8 mouse cellular contexts compared by ENCODE assay signal in the genomic region with DNA sequence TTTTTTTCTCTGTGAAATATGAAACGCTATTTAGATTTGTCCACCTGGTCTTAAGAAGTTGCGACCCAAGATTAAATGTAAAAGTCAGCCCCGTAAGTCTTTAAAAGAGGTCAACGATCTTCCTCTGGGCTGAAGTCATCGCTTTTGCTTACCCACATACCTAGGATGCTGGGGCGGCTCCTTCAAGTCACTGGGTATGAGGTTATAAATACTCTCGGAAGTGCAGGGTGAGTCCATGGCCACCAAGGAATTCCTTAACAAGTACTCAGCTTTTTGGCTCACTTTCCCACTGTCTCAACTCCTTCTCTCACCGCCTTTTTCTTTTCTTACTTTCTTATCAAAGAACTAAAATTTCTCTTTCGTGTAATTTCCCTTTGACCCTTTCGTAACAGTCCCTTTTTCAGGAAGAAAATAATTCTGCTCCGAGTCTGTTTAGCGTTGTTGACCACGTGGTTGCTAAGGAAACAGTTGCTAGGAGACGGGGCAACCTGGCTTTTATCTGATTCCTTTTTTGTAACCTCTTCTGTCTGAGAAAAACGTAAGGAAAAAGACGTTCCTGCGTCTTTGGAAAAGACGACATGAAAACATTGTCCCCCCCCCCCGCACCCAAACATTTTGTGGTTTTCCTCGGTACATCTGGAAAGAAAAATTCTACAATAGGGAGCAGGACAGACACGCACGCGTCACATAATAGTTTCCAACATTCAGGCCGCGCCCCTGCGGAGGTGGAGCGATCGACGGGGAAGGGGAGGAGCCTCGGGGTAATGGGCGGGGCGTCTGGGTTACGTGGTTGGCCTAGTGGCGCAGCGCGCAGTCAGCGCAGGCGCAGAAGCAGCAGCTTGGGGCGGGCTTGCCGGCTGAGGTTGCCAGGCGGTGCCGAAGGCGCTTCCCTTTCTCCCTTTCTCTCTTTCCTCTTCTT. TPM values are rescaled to one million over a fixed set of nuclear protein-coding genes. Genes with fewer than 3 reads are reported as not detected.
A peak's percentile ranks its signal among the peaks of the same experiment; 100 is the strongest.
DNase-seq lines count a peak whose midpoint lies in the region; ATAC-seq lines count a peak whose summit lies in the region.

A gene (minus strand): TSS at position 454 of the 919 bp plus-strand sequence.
A gene (plus strand): TSS at position 813 of the 919 bp plus-strand sequence.

- peak; percentile 99 for ATAC-seq in hindbrain, embryonic 11.5 days (ENCODE audit: low FRiP score)

- no peaks in the 10 kb centered on the region for H3K9me3 ChIP-seq in hindbrain, embryonic 11.5 days (ENCODE audit: control insufficient read depth, low read length)

- WGBS in hindbrain, embryonic 11.5 days: 4% methylated on average over 43 of the region's 43 CpGs

- DNase-seq in Muller cell, postnatal 12 days (ENCODE audit: inconsistent ontology term): peak; percentile 99
- peak; percentile 97 for DNase-seq in cerebellum, adult 9-11 months
- peak; percentile 94 to 98 for DNase-seq in frontal cortex, adult 2 months (ENCODE audit: extremely low spot score in 1 of 2, low spot score in 1 of 2)
- DNase-seq in hindbrain, embryonic 11.5 days (ENCODE audit: low spot score): peak; percentile 99
- DNase-seq in layer of hippocampus, postnatal 10 days (ENCODE audit: low spot score in 2 of 2): peak; percentile 99
- peak; percentile 99 for DNase-seq in lung, postnatal 10 days
- DNase-seq in ovary, postnatal 36 days (ENCODE audit: low spot score): peak; percentile 99
- peak; percentile 99 for DNase-seq in thymus, postnatal 25 days

- peak within 1 kb of the TSS; percentile 62 for H3K4me3 ChIP-seq in hindbrain, embryonic 11.5 days (ENCODE audit: low read depth, low read length)

- H3K9ac ChIP-seq in hindbrain, embryonic 11.5 days (ENCODE audit: low read depth, low read length): peak within 1 kb of the TSS; percentile 79

- no peaks in the 10 kb centered on the region for H3K27me3 ChIP-seq in hindbrain, embryonic 11.5 days (ENCODE audit: control insufficient read depth, insufficient read depth, low read length)

- H3K4me1 ChIP-seq in hindbrain, embryonic 11.5 days (replicated peaks; ENCODE audit: control insufficient read depth, insufficient read depth, low read length): no peaks in the 10 kb centered on the region

- peak within 1 kb of the TSS; percentile 55; the same call in 1 of the 2 replicates for H3K27ac ChIP-seq in hindbrain, embryonic 11.5 days (ENCODE audit: low read depth, low read length)

- H3K36me3 ChIP-seq in hindbrain, embryonic 11.5 days (ENCODE audit: control insufficient read depth, insufficient read depth, low read length): no peaks in the 10 kb centered on the region

- H3K4me2 ChIP-seq in hindbrain, embryonic 11.5 days (replicated peaks; ENCODE audit: low read depth, low read length): peak within 1 kb of the TSS; percentile 66

RNA-seq across cellular contexts. Expression of the first gene that starts in this region (rescaled TPM):
- polyA plus RNA-seq in frontal cortex, adult 2 months (2012; rRNA removed): 3.7 and 4.1 TPM in 2 replicates
- polyA plus RNA-seq in hindbrain, embryonic 11.5 days (2014; fragmentation: Nextera tagmentation; extraction: Ambion mirVana): 3.7 TPM in 2 replicates
- total RNA-seq in layer of hippocampus, postnatal 10 days (2021): 1 to 10 TPM; 4.9 to 6.9 TPM

RNA-seq across cellular contexts. Expression of the second gene that starts in this region (rescaled TPM):
- polyA plus RNA-seq in frontal cortex, adult 2 months (2012; rRNA removed): 13.1 and 14.9 TPM in 2 replicates
- 16.2 and 18.2 TPM in 2 replicates for polyA plus RNA-seq in hindbrain, embryonic 11.5 days (2014; fragmentation: Nextera tagmentation; extraction: Ambion mirVana)
- 10 to 100 TPM; 18.8 TPM for total RNA-seq in layer of hippocampus, postnatal 10 days (2021)

Comparison
In these comparisons a context has a peak if more than half of its experiments do, and no peak if none do; other contexts are left out.
1. Peak in every context shown above with its lines: DNase-seq, ATAC-seq, H3K4me3 ChIP-seq and H3K27ac ChIP-seq.